Mouse (Mus musculus): ENCODE results near the gene Kcnk6.
A peak's percentile ranks its signal among the peaks of the same experiment; 100 is the strongest.

Kcnk6 gene

GRCm38 (mm10) chr7:29232247-29233013 is at the start of gene Kcnk6:
Kcnk6 (minus strand) TSS chr7:29232515.
- DNase-seq (ENCODE audit: low spot score in 2 of 2), result peak in 1 of 2 experiments; percentile 13

GRCm38 (mm10) chr7:29281201-29282073 is 49.1 kb upstream of the Kcnk6 start, which contains the start of gene Spint2:
Spint2 (minus strand) TSS chr7:29281912.
- DNase-seq (ENCODE audit: low spot score in 2 of 2), result peak; percentile 47 to 75

DNA sequence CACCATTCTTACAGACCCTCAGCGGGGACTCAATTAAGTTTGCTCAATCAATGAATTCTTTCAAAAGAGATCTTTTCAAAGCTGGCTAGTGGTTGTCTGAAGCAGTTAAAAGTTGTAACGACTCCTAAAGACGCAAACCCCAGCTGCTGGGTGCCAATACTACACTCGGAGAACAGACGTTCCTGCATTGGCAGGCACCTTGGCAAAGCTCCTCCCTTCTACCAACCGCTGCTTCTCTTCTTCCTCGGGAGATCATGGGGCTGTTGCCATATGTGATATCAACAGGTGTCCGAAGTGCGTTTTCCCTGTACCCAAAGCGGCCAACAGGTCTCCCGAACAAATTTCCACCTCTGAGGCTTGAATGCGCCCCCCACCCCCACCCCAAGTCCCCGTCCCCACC is 48.5 kb upstream of the Kcnk6 start:
- DNase-seq (ENCODE audit: low spot score in 2 of 2), result no peak

GRCm38 (mm10) chr7:29279924-29280323 is 47.6 kb upstream of the Kcnk6 start:
- DNase-seq (ENCODE audit: low spot score in 2 of 2), result no peak

DNA sequence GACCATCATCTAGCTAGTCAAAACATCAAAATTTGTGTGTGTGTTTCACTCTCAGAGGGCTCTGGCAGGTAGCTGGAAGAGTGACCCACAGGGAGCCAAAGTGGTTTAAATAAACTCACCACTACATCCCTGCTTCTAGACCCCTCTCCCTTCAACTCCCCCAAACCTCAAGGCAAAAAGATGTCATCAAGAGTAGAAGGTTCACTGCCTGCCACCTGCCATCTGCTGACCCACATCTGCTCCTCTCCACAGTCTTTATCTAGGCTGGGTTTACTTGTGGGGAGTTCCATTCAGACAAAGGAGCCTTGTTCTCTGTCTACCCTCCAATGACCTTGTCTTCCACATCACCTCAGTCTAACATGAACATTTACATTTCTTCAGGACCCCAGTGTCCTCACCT is 46.9 kb upstream of the Kcnk6 start:
- no peak for DNase-seq (ENCODE audit: low spot score in 2 of 2)

- no peak for DNase-seq (ENCODE audit: low spot score in 2 of 2)
Observed at GRCm38 (mm10) chr7:29277510-29277909, 45.2 kb upstream of the Kcnk6 start.

DNA sequence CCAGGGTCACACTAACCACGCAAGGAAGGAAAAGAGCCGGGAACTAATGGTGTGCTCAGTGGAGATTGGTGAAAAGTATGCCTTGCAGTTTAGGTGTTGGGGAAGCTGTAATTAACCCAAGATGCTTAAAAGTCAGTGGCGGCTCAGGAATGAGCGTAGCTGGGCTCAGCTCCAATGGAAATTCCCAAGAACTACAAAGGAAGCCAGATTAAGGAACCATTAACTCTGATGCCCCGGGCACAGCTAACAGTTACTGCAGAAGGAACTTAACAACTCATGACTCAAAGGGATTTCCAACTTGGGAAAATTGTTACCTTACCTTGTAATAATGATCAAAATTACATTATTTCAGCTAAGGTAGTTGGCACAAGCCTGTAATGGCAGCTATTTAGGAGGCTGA is 44.4 kb upstream of the Kcnk6 start:
- DNase-seq (ENCODE audit: low spot score in 2 of 2), result no peak

- DNase-seq (ENCODE audit: low spot score in 2 of 2), result no peak
Observed at GRCm38 (mm10) chr7:29271687-29272465, 39.6 kb upstream of the Kcnk6 start.

GRCm38 (mm10) chr7:29270445-29270844 is 38.1 kb upstream of the Kcnk6 start:
- DNase-seq (ENCODE audit: low spot score in 2 of 2), result no peak

- DNase-seq (ENCODE audit: low spot score in 2 of 2), result no peak
Observed at GRCm38 (mm10) chr7:29266931-29267330, 34.6 kb upstream of the Kcnk6 start.

DNA sequence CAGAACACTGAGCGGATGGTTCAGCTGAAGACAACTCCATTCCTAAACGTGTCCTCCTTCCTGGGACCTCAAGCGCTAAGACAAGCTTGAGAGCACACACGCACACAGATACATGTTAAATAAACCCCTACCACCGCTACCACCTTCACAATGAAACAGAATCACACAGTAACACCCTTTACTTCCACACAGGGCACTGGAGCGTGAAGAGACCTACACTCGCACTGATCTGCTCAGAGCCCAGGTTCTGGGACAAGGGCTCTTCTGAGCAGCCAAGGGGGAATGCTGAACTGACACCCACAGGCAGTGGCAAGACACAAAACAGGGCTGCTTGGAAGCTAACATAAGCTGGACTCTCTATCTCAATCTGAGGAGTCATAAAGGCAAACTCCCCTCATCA is 33.3 kb upstream of the Kcnk6 start:
- no peak for DNase-seq (ENCODE audit: low spot score in 2 of 2)

DNA sequence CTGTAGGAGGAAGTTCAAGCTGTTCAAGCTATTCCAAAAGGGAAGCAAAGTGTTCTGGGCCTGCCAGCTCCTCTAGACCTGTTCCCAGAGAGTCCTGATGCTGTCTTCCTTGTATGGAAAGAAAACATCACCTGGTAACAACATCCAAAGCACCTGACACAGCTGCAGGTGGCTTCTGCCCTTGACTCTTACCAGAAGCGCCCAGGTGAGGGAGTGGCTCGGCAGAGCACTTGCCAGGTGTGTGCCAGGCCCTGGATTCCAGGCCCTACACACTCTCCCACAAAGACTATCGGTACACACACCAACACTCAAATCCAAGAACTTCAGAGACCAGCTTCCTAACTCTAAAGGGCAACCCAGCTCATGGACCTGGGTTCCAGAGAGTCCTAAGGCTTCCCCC is 31.5 kb upstream of the Kcnk6 start:
- no peak for DNase-seq (ENCODE audit: low spot score in 2 of 2)

DNA sequence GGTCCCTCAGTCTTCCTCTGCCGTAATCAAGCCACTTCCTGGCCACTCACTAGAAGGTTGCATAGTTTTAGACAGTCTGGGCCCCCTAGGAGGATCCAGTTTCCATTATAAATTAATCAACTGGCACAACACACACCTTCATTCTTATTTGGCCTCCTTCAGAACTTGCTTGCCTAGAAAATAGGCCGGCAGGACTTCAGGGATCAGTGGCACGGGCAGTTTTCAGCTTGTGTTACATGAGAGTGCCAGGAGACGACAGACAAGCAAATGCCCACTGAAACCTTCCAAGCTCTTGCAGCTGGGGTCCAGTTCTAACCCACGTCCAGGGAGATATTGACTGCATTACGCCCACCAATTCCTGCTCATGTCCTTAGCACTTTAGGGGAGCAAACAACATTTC is 29.8 kb upstream of the Kcnk6 start:
- DNase-seq (ENCODE audit: low spot score in 2 of 2), result no peak

- no peak for DNase-seq (ENCODE audit: low spot score in 2 of 2)
Observed at GRCm38 (mm10) chr7:29259781-29260730, 27.7 kb upstream of the Kcnk6 start.

GRCm38 (mm10) chr7:29257368-29257767 is 25.1 kb upstream of the Kcnk6 start:
- DNase-seq (ENCODE audit: low spot score in 2 of 2), result no peak

DNA sequence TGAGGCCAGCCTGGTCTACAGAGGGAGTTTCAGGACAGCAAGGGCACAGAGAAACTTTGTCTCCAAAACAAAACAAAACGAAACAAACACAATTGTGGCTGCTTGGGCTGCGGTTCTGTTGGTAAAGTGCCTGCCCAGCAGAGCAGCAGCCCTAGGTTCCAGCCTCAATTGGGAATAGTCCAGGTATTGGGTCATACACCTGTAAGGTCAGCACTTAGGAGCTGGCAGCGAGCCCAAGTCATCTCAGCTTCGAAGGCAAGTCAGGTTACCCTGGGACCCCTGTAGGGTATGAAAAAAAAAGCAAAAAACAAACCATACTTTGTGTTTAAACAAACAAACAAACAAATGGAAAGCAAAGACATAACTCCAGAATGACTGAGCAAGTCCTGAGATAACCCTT is 23.6 kb upstream of the Kcnk6 start:
- no peak for DNase-seq (ENCODE audit: low spot score in 2 of 2)

- DNase-seq (ENCODE audit: low spot score in 2 of 2), result no peak
Observed at GRCm38 (mm10) chr7:29253842-29254241, 21.5 kb upstream of the Kcnk6 start.

GRCm38 (mm10) chr7:29251166-29251565 is 18.9 kb upstream of the Kcnk6 start:
- no peak for DNase-seq (ENCODE audit: low spot score in 2 of 2)

DNA sequence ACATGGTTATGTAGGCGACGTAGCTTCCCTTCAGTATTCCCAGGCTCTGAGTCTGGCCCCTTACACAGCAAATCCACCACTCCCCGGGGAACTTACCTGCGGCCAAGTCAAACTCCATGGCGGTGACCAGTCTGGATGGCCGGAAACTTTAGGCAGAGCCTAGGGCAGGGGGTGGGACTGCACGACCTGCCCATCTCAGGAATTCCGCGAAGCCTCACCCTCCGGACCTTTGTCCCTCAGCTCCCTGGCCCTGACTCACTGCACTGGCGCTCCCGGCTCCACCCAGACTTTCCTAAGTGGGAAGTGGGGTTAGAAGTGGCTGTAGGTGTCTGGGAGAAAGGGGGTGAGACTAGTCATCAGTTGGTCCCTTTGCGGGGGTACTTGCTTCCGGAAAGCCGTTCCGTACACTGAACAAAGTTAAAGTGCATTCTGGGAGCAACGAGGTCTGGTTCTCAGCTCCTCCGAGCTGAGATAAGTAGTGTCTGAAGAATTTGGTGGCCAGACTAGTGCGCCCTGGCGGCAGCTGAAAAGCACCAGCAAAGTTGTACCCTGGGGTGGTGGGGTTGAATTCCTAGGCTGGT is 16.0 kb upstream of the Kcnk6 start, which contains the start of gene 2200002D01Rik:
TSS of gene 2200002D01Rik (minus strand) at position 206 of the 581 bp plus-strand sequence.
- peak; percentile 12 to 27 for DNase-seq (ENCODE audit: low spot score in 2 of 2)

- DNase-seq (ENCODE audit: low spot score in 2 of 2), result peak in 1 of 2 experiments; percentile 5
Observed at GRCm38 (mm10) chr7:29247706-29248105, 15.4 kb upstream of the Kcnk6 start.
